Mouse (Mus musculus) limb, embryonic 12.5 days (tissue): ENCODE measurements at regions not wholly inside any gene's neighbourhood (a gene's known extent, or its start where the extent isn't known, plus 50 kb on each side); places are given as distances from the start of the nearest gene placed in this dataset.

Source experiments
- ATAC-seq: fragments of 200-750 bp; cut with Nextera tagmentation; 2 replicates; pipeline ENCODE4 v1.8.0; 2017; ENCODE audit warnings: low read depth, moderate TSS enrichment; ENCODE audit not compliant: insufficient number of reproducible peaks, insufficient read depth, low FRiP score, low TSS enrichment
- H3K27ac ChIP-seq: fragments of 300-500 bp; sonication (generic); 2 replicates; pipeline ENCODE4 v1.5.1; 2016; ENCODE audit warnings: mild to moderate bottlenecking, moderate library complexity
- H3K27me3 ChIP-seq: fragments of 300-500 bp; sonication (generic); 2 replicates; pipeline ENCODE4 v1.6.1; 2016; ENCODE audit warnings: mild to moderate bottlenecking, moderate library complexity
- H3K36me3 ChIP-seq: fragments of 300-500 bp; sonication (generic); 2 replicates; pipeline ENCODE4 v1.6.1; 2016; ENCODE audit warnings: mild to moderate bottlenecking, moderate library complexity
- H3K4me1 ChIP-seq: fragments of 300-500 bp; sonication (generic); replicated peaks from 2 replicates; pipeline ENCODE4 v1.6.1; 2016
- H3K4me2 ChIP-seq: fragments of 300-500 bp; sonication (generic); 2 replicates; pipeline ENCODE4 v1.6.1; 2016; ENCODE audit warnings: mild to moderate bottlenecking, moderate library complexity
- H3K4me3 ChIP-seq: fragments of 300-500 bp; sonication (generic); replicated peaks from 2 replicates; pipeline ENCODE4 v1.5.1; 2016; ENCODE audit warnings: mild to moderate bottlenecking
- H3K9ac ChIP-seq: fragments of 300-500 bp; sonication (generic); replicated peaks from 2 replicates; pipeline ENCODE4 v1.6.1; 2016; ENCODE audit warnings: mild to moderate bottlenecking, moderate library complexity
- H3K9me3 ChIP-seq: fragments of 300-500 bp; sonication (generic); 2 replicates; pipeline ENCODE4 v1.6.1; 2016; ENCODE audit warnings: mild to moderate bottlenecking, moderate library complexity
- WGBS: fragments of 180-500 bp; shearing (Covaris S2); methylation state at CpG from one replicate; pipeline ENCODE4 v1.1.7; 2016; 5-methylcytosine and 5-hydroxymethylcytosine counted together

DNA sequence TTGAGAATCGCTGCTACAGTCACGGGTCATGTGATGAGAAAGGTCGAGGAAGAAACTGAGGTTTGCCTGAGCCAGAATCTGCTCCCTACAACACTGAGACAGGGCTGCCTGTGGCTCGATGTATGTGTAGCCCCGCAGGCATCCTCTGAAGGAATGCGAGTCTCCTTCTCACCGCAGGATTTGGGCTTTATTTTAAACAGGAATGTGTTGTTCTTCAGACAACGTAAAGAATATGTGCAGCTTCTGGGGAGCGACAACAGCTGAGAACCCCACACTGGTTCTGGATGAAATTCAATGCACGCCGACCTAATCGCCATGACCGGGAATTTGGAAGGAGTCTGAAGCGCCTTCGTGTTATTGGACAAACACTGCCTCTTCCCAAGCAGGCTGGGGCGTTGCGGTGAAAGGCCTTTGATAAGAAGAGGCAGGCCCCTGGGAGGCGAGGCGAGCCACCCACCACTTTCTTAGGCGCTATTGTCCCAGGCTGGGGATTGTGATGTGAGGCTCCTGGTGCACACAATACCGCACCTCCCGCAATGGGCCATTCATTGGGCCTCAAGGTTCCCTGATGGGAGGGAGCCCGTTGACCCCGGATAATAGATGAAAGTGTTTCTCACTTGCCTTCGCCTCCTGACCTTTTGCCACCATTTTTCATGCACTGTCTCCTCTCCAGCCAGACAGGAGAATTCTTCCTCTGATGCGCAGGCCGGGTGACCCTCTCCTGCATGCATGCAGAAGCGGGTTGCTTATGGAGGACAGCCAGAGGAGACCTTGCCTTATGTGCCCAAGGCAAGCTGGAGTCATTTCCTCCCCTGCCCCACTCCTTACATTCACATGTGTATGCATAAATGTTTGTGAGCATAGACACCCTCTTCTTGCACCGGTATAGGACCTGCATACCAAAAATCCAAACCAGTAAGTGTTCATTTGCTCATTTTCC lies 247.6 kb downstream of the Mycn start:
- Histone ChIP-seq H3K36me3 (no peaks in the 10 kb centered on the region), H3K9ac (no peak overlapping the region), H3K27ac (peak overlapping the region; percentile 12; the same call in 1 of the 2 replicates), H3K9me3 (no peaks in the 10 kb centered on the region), H3K4me3 (no peak overlapping the region), H3K4me1 (peaks cover 17% of the 10 kb centered on the region), H3K4me2 (peak overlapping the region; percentile 42), H3K27me3 (peaks cover 7% of the 10 kb centered on the region)
- WGBS, result 16% methylated on average over 29 of the region's 29 CpGs
- no peak for ATAC-seq

DNA sequence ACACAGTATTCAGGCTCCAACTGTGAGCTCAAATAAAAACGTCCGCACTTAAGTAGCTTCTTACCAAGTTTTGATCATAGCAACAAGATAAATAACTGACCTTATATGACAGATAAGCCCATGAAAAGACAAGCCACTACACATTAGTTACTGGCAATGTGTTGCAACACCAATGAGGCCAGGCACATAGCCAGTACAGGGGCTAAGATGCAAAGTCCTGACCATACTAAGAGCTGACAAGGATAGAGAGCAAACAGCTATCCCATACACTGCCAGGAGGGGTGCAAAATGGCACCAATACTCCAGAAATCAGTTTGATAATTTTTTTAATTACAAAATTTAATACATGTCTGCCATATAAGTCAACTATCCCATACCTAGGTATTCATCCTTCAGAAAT lies 254.3 kb downstream of the Mycn start:
- Histone ChIP-seq H3K4me2 (no peak overlapping the region), H3K9me3 (no peaks in the 10 kb centered on the region), H3K9ac (no peak overlapping the region), H3K36me3 (no peaks in the 10 kb centered on the region), H3K4me1 (peaks cover 19% of the 10 kb centered on the region), H3K4me3 (no peak overlapping the region), H3K27ac (no peak overlapping the region), H3K27me3 (peaks cover 3% of the 10 kb centered on the region; the same call in 1 of the 2 replicates)
- WGBS, result 90% methylated on average over 2 of the region's 2 CpGs
- no peak for ATAC-seq

DNA sequence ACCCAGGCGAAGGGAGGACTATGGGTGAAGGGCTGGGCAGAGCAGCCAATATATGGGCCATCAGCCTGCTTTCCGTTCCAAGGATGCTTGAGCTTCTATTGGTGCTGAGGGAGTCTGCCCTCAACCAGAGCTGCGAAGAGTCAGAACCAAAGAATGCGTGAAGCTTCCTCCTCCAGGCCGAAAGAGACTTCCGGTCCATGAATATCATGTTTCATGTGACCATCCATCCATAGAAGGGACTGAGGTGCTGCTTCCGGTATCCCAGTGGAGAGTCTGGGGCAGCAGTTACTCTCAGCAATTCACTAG lies 256.5 kb downstream of the Mycn start:
- H3K27ac ChIP-seq, result no peak overlapping the region
- no peak overlapping the region for H3K9ac ChIP-seq
- H3K4me3 ChIP-seq, result no peak overlapping the region
- peaks cover 3% of the 10 kb centered on the region; the same call in 1 of the 2 replicates for H3K27me3 ChIP-seq
- no peak for ATAC-seq
- WGBS, result 50% methylated on average over 7 of the region's 7 CpGs
- H3K36me3 ChIP-seq, result no peaks in the 10 kb centered on the region
- H3K4me1 ChIP-seq, result peaks cover 32% of the 10 kb centered on the region
- H3K9me3 ChIP-seq, result no peaks in the 10 kb centered on the region
- H3K4me2 ChIP-seq, result no peak overlapping the region

DNA sequence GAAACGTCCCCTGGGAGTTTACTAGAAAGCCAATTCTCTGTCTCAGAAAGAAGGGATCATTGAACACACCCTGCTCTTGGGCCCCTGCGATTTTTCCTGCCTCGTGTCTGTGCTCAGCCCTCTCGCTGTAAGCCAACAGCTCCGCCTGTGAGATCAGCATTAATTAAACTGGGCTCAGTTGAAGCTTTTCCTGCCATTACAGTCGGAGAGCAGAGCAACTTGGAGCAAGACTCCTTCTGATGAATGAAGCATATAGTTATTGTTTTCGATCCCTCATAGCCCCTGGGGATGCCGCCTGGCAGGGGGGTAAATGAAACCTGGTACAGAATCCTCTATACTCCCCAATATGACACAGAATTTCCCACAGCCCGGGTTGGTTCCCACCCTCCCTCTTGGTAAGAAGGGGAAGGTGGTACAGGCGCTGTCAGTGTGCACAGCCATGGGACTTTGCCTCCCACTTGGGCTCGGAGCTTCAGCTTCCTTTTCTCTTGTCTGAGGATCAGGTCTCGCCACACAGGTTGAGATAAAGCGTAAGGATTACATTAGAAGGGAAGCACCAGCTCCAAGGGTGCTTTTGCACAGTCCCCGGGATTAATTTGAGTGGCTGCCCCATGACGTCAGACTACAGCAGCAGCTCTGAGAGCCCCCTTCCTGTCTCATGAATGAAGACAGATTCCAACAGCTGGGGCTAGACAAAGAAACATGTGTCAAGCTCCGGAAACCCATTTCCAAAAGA lies 257.1 kb downstream of the Mycn start:
- no peak overlapping the region for H3K4me3 ChIP-seq

DNA sequence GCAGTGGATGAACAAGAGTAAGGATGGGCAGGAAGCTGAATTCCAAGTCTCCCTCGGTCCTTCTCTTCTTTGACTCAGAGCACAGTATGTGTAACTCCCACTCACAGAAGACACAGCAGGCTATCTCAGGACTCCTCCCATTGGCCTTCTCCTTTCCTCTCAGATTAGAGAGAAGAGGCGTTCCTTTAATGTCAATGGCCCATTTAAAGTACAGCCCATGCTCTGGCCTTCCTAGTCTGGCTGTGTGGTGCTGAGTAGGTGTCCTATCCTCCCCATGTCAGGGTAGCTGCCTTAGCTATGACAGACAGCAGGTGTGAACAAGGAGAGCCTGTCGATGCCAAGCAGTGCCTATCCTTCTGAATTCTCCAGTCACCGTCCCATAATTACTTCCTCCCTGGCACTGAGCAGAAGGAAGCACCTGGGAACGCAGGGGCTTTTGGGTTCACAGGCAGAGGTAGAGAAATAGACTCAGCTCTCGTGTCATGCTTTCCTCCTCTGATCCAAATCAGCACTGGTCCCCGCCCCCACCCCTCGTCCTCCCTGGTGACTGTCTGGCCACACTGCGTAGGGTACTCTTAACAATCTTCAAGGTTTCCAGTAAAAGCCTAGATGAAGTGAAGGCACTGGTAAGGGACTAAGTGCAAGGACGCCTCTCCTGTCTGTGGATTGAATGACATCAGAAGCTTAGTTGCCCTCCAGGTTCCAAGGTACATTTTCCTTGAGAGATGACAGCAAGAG lies 257.8 kb downstream of the Mycn start:
- Histone ChIP-seq H3K4me1 (peaks cover 37% of the 10 kb centered on the region), H3K9me3 (no peaks in the 10 kb centered on the region), H3K27ac (no peak overlapping the region), H3K36me3 (no peaks in the 10 kb centered on the region), H3K4me3 (no peak overlapping the region), H3K9ac (no peak overlapping the region), H3K27me3 (peaks cover 3% of the 10 kb centered on the region; the same call in 1 of the 2 replicates), H3K4me2 (no peak overlapping the region)
- no peak for ATAC-seq
- 50% methylated on average over 10 of the region's 10 CpGs for WGBS

More for the DNA sequence above, 257.1 kb downstream of the Mycn start:
- Histone ChIP-seq H3K4me1 (peaks cover 37% of the 10 kb centered on the region), H3K9ac (no peak overlapping the region), H3K27me3 (peaks cover 3% of the 10 kb centered on the region; the same call in 1 of the 2 replicates), H3K36me3 (no peaks in the 10 kb centered on the region), H3K9me3 (no peaks in the 10 kb centered on the region), H3K4me2 (no peak overlapping the region), H3K27ac (no peak overlapping the region)
- ATAC-seq, result no peak; the same call in 1 of the 2 replicates
- 41% methylated on average over 16 of the region's 16 CpGs for WGBS

DNA sequence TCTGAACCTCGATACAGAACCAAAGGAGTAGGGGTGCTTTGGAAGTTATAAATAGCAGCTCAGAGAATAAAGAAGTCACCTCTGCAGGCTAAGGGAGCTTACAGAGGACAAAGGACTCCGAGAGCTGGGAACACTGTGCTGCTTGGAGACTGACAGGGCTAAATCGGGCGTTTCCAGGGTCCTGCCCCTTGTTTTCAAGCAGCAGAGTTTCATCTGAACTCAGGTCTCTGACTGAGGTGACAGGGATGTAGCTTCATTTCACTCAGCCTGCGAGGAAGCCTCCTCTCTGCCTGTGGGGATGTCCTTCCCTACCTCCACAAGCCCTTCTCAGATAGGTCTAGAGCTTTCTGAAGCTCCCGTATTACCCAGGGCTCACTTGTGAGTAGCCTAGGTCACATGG lies 260.6 kb downstream of the Mycn start:
- Histone ChIP-seq H3K27ac (peak overlapping the region; percentile 57; the same call in 1 of the 2 replicates), H3K36me3 (no peaks in the 10 kb centered on the region), H3K4me2 (peak overlapping the region; percentile 56), H3K27me3 (peaks cover 3% of the 10 kb centered on the region; the same call in 1 of the 2 replicates), H3K9me3 (no peaks in the 10 kb centered on the region), H3K4me1 (peaks cover 41% of the 10 kb centered on the region), H3K4me3 (peak overlapping the region; percentile 31), H3K9ac (peak overlapping the region; percentile 50)
- no peak for ATAC-seq
- WGBS, result 18% methylated on average over 6 of the region's 6 CpGs

DNA sequence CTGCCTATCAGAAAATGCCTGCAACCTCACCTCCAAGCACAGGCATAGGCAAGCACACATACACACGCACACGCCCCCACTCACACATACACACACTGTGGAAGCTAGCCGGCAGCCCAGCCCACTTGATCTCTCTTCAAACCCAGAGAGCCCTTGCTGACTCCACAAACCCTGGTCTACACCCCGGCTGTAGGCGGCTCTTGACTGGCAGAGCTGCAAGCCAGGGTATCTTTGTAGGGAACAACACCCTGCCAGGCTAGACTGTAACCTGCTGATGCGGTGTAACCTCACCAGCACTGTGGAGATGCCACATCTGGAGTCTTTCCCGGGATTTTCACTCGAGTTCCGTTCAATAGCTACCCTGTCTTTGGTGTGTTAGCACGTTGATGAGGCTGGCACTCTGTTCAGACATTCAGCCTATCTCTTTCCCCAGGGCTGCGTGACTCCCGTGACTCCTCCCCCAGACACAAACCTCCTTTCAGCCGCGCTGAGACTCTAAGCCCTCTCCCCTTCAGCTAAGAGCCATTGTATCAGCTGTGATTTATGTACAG lies 261.3 kb downstream of the Mycn start:
- H3K4me1 ChIP-seq, result peaks cover 40% of the 10 kb centered on the region
- no peaks in the 10 kb centered on the region for H3K9me3 ChIP-seq
- WGBS, result 15% methylated on average over 14 of the region's 14 CpGs
- peak overlapping the region; percentile 31 for H3K4me3 ChIP-seq
- peak; percentile 81 for ATAC-seq
- H3K9ac ChIP-seq, result peak overlapping the region; percentile 50
- peaks cover 3% of the 10 kb centered on the region; the same call in 1 of the 2 replicates for H3K27me3 ChIP-seq
- H3K4me2 ChIP-seq, result peak overlapping the region; percentile 56
- H3K27ac ChIP-seq, result peak overlapping the region; percentile 57
- H3K36me3 ChIP-seq, result no peaks in the 10 kb centered on the region

DNA sequence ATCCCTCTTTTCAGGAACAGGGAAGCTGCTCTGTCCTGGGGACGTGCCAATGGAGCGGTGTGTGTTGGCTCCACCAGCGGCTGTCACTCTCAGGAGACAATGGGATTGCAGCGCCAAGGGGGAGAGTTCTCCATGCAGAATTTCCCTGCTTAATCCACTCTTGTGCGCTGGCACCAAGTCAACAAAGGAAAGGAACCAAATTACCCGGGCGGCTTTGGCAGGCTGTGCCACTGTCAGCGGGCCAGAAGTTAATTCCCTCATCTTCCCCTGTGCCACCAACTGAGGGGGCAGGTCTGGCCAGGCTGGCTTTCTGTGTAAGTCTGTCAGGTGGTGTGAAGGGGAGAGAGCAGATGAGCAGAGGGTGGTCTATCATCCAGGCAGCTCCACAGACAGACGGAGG lies 265.0 kb downstream of the Mycn start:
- Histone ChIP-seq H3K9me3 (no peaks in the 10 kb centered on the region), H3K27me3 (no peaks in the 10 kb centered on the region), H3K4me2 (no peak overlapping the region), H3K4me3 (no peak overlapping the region), H3K27ac (no peak overlapping the region), H3K4me1 (peaks cover 22% of the 10 kb centered on the region), H3K9ac (no peak overlapping the region), H3K36me3 (no peaks in the 10 kb centered on the region)
- no peak for ATAC-seq
- 77% methylated on average over 9 of the region's 9 CpGs for WGBS

DNA sequence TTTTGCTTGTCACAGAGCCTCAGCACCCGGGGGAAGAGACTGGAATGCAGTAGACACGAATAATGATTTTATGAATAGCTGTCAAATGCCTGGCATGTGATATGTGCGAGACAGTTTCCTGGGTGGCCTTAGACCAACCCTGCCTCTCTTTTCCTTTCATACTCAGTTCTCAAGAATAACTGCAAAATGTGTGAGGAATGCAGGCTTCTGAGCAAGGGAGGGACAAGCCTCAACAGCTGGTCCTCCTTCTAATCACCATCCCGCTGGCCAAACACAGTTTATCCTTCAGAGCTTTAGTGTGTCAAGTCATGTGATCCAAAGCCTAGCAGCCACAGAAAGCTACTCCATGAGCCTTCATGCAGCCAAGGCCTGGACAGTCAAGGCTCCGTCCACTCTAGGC lies 271.8 kb downstream of the Mycn start:
- no peak overlapping the region for H3K9ac ChIP-seq
- ATAC-seq, result peak; percentile 56
- 74% methylated on average over 5 of the region's 5 CpGs for WGBS

DNA sequence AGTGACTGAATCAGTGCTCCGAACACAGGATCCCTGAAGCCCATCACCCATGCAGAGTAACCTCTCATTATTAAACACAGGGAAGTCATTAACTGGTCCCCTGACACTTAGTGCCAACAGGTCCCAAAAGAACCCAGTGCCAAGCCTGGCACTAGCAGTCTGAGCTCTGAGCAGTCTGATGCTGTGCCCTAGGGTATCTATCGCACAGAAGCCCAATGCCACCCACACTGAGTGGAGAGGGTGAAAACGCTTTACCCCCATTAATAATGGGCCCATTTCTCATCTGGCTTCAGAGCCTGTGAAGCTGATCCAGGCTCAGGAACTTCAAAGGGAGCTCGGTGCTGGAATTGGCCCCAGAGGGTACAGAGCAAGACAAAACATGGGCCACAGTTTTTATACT lies 272.8 kb downstream of the Mycn start:
- no peak overlapping the region for H3K4me2 ChIP-seq
- H3K4me3 ChIP-seq, result no peak overlapping the region
- 63% methylated on average over 4 of the region's 4 CpGs for WGBS
- no peak overlapping the region for H3K27ac ChIP-seq
- H3K9ac ChIP-seq, result no peak overlapping the region
- no peaks in the 10 kb centered on the region for H3K36me3 ChIP-seq
- no peaks in the 10 kb centered on the region for H3K9me3 ChIP-seq
- H3K4me1 ChIP-seq, result no peaks in the 10 kb centered on the region
- ATAC-seq, result no peak
- H3K27me3 ChIP-seq, result no peaks in the 10 kb centered on the region

More for the DNA sequence above, 271.8 kb downstream of the Mycn start:
- no peaks in the 10 kb centered on the region for H3K27me3 ChIP-seq
- H3K36me3 ChIP-seq, result no peaks in the 10 kb centered on the region
- H3K4me1 ChIP-seq, result no peaks in the 10 kb centered on the region
- no peak overlapping the region for H3K4me2 ChIP-seq
- no peak overlapping the region for H3K27ac ChIP-seq
- H3K4me3 ChIP-seq, result no peak overlapping the region
- no peaks in the 10 kb centered on the region for H3K9me3 ChIP-seq
